Mouse (Mus musculus) heart, postnatal 0 days (tissue): Measurements from ENCODE around the gene Ghrl. TPM values are rescaled to one million over a fixed set of nuclear protein-coding genes. Genes with fewer than 3 reads are reported as not detected.
A peak's percentile ranks its signal among the peaks of the same experiment; 100 is the strongest.

ENCODE experiments used
- ATAC-seq: fragments of 200-750 bp; cut with Nextera tagmentation; 2 replicates; pipeline ENCODE4 v1.8.0; 2017; ENCODE audit warnings: low read depth, moderate number of reproducible peaks, moderate library complexity; ENCODE audit not compliant: insufficient read depth
- DNase-seq: peaks from one replicate; pipeline ENCODE4 v3.0.0-alpha.2; 2016; ENCODE audit warnings: low spot score
- H3K27ac ChIP-seq: fragments of 300-500 bp; sonication (generic); 2 replicates; pipeline ENCODE4 v1.5.1; 2014; ENCODE audit warnings: low read depth, mild to moderate bottlenecking
- H3K27me3 ChIP-seq: fragments of 300-500 bp; sonication (generic); 2 replicates; pipeline ENCODE4 v1.6.1; 2014; ENCODE audit warnings: low read length, mixed read lengths; ENCODE audit not compliant: control insufficient read depth, insufficient read depth
- H3K36me3 ChIP-seq: fragments of 300-500 bp; sonication (generic); replicated peaks from 2 replicates; pipeline ENCODE4 v1.6.1; 2014; ENCODE audit warnings: low read length, mixed read lengths; ENCODE audit not compliant: control insufficient read depth, insufficient read depth
- H3K4me1 ChIP-seq: fragments of 300-500 bp; sonication (generic); 2 replicates; pipeline ENCODE4 v1.6.1; 2014; ENCODE audit warnings: antibody characterized with exemption; ENCODE audit not compliant: control insufficient read depth, insufficient read depth
- H3K4me2 ChIP-seq: fragments of 300-500 bp; sonication (generic); 2 replicates; pipeline ENCODE4 v1.6.1; 2014; ENCODE audit warnings: low read depth, mild to moderate bottlenecking, low read length, moderate library complexity
- H3K4me3 ChIP-seq: fragments of 300-500 bp; sonication (generic); 2 replicates; pipeline ENCODE4 v1.5.1; 2014; ENCODE audit warnings: low read depth, low read length
- H3K9ac ChIP-seq: fragments of 300-500 bp; sonication (generic); replicated peaks from 2 replicates; pipeline ENCODE4 v1.6.1; 2014; ENCODE audit warnings: low read depth, low read length, mixed read lengths
- H3K9me3 ChIP-seq: fragments of 300-500 bp; sonication (generic); replicated peaks from 2 replicates; pipeline ENCODE4 v1.6.1; 2016; ENCODE audit warnings: low read length; ENCODE audit not compliant: control insufficient read depth
- CTCF ChIP-seq: IDR thresholded peaks from 2 replicates; pipeline ENCODE4 v1.5.1; 2016; ENCODE audit warnings: antibody characterized with exemption, control low read depth, low read depth
- EP300 ChIP-seq: IDR thresholded peaks from 2 replicates; pipeline ENCODE4 v1.6.1; 2016; ENCODE audit warnings: antibody characterized with exemption, low read depth
- WGBS: fragments of 180-500 bp; shearing (Covaris S2); extraction: QIAGEN DNeasy Blood & Tissue Kit; methylation state at CpG from one replicate; pipeline ENCODE4 v1.1.7; 2014; 5-methylcytosine and 5-hydroxymethylcytosine counted together
- polyA plus RNA-seq: library from polyadenylated mRNA; unstranded; fragments of >200 nt; fragmentation: Nextera tagmentation; extraction: Ambion mirVana; gene quantifications from 2 replicates; pipeline ENCODE4 v1.2.1, GENCODE M21; 2015
- total RNA-seq: library from RNA; depleted of rRNA; stranded (reverse); fragments of >200 nt; gene quantifications from 2 replicates; pipeline ENCODE4 v1.2.3, GENCODE M21; 2014; ENCODE audit warnings: low replicate concordance

The Ghrl gene
- total and polyA plus RNA-seq, 2 experiments from 2014 or later: not detected

DNA sequence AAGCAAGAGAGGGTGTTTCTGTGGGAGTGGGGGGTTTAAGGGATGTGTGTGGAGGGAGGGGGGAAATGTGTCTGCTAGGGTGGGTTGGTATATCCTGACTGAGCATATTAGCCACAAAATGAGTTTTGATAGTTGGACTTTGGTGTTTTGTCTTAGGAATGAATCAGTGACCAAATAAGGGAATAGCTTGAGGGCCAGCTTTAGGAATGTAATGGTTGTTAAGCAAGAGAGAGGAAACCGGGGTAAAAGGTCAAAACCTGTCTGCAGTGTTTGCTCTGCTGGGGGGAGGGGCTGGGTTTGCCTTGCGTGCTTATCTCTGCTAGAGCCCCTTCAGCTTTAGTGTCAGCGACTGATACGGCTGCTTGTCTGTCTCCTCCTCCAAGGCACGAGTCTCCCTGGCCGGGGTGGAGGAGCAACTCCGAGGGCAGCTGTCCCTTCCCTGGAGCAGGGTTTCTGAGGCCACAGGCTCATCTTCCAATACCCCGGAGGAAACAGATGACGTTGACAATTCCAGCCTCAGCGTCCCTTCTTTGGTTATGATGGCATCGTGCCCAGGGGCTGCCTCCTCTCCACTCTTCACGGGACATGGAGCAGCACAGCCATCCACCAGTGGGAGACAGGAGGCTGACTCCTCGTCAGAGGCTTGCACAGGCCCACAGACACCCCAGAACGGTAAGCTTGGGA lies 29.1 kb downstream of the Ghrl start:
- Histone ChIP-seq H3K9ac (peak overlapping the region; percentile 29), H3K36me3 (no peaks in the 10 kb centered on the region; the same call in 1 of the 2 replicates), H3K4me1 (peaks cover 13% of the 10 kb centered on the region; the same call in 1 of the 2 replicates), H3K4me3 (0 out of 2 replicates have a peak overlapping the region, but pooled peaks have one; percentile 9), H3K27ac (peak overlapping the region; percentile 81), H3K4me2 (peak overlapping the region; percentile 33), H3K27me3 (no peaks in the 10 kb centered on the region), H3K9me3 (no peaks in the 10 kb centered on the region)
- 0 out of 2 replicates have a peak, but pooled peaks have one; percentile 20 for TF ChIP-seq EP300
- no peak for TF ChIP-seq CTCF
- ATAC-seq: peak; percentile 76
- 2% methylated on average over 14 of the region's 14 CpGs for WGBS
- DNase-seq: peak; percentile 90

DNA sequence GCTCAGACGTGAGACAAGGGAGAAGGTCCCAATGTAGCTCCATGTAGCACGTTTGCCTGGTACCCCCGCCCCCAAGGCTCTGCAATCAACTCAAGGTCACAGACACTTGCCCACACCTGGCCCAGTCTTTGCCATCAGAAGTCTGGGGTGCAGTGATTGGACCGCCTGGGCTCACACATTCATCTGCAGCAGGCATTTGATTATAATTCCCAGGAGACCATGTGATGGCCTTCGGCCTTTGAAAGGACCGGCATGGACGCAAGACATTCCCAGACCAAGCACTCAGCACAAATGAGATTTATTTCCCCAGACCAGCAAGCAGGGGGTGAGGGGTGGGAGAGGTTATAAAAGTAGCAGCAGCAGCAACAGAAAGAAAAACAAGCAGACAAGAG lies 29.7 kb downstream of the Ghrl start:
- Histone ChIP-seq H3K36me3 (no peaks in the 10 kb centered on the region; the same call in 1 of the 2 replicates), H3K27ac (peak overlapping the region; percentile 81), H3K9ac (no peak overlapping the region; the same call in 1 of the 2 replicates), H3K27me3 (no peaks in the 10 kb centered on the region), H3K4me3 (no peak overlapping the region), H3K4me2 (no peak overlapping the region), H3K9me3 (no peaks in the 10 kb centered on the region), H3K4me1 (peaks cover 13% of the 10 kb centered on the region; the same call in 1 of the 2 replicates)
- WGBS: 23% methylated on average over 7 of the region's 7 CpGs
- TF ChIP-seq CTCF: no peak
- peak; percentile 34 for ATAC-seq
- no peak for DNase-seq

DNA sequence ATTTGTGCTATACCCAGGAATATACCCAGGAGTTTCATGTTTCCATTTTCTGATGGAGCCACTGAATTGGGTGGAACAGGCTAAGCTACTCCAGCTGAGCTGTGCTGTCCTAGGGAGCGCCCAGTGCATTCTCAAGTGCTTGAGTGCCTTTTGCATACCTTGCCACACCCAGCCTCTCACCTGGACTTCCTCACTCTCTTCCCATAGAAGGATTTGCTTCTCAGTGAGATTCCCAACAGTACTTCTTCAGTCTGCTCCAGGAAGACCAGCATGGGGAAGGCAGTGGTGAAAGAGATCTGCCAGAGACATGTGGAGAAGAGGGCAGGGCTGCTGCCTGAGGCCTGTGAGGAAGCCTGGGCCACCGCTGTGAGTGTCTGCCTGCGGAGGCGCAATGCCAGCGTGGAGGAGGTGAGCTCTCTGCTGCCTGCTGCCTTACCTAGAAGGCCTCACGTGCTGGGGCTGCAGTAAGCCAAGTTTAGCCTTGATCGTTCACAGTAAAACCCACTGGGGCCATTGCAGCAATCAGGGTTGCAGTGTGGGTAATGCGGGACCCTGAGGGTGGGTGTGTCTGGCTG lies 33.0 kb downstream of the Ghrl start:
- no peak for TF ChIP-seq EP300
- TF ChIP-seq CTCF: no peak
- H3K9ac ChIP-seq: no peak overlapping the region
- no peak overlapping the region for H3K4me2 ChIP-seq

DNA sequence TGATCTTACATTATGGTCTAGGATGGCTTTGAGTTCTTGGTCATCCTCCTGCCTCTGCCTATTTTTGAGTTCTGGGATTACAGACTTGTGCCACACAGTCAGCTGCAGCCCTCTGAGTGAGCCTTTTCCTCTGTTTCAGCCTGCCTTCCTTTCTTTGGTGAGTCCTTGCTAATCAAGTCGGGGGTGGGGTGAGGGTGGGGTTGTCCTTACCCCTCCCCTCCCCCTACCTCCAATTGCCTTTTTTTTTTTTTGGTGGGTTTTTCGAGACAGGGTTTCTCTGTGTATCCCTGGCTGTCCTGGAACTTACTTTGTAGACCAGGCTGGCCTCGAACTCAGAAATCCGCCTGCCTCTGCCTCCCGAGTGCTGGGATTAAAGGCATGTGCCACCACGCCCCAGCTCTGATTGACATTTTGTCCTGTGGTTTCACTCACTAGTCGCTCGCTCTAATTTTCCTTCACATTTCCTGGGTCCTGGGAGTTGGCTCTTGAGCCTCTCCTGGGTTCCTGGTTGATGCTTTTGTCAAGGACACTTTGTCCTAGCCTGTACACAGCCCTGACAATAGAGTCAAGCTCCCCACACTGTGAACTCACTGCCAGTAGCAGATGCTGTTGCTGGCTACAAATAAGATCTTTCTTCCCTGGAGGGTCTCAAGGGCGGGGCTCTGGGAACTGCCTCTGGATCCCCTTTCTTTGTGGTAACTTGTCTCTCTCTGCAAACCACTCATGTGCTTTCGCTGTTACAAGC lies 36.4 kb downstream of the Ghrl start:
- Histone ChIP-seq H3K9ac (no peak overlapping the region), H3K4me3 (no peak overlapping the region), H3K4me1 (no peaks in the 10 kb centered on the region), H3K9me3 (no peaks in the 10 kb centered on the region), H3K36me3 (no peaks in the 10 kb centered on the region; the same call in 1 of the 2 replicates), H3K4me2 (no peak overlapping the region), H3K27me3 (no peaks in the 10 kb centered on the region), H3K27ac (no peak overlapping the region)
- TF ChIP-seq CTCF (no peak), EP300 (no peak)
- DNase-seq (no peak), ATAC-seq (no peak)
- 85% methylated on average over 9 of the region's 10 CpGs for WGBS

More for the DNA sequence above, 33.0 kb downstream of the Ghrl start:
- Histone ChIP-seq H3K4me1 (peaks cover 13% of the 10 kb centered on the region; the same call in 1 of the 2 replicates), H3K36me3 (no peaks in the 10 kb centered on the region; the same call in 1 of the 2 replicates), H3K9me3 (no peaks in the 10 kb centered on the region), H3K27ac (no peak overlapping the region), H3K4me3 (no peak overlapping the region), H3K27me3 (no peaks in the 10 kb centered on the region)
- no peak for ATAC-seq
- DNase-seq: no peak
- WGBS: 55% methylated on average over 8 of the region's 8 CpGs

DNA sequence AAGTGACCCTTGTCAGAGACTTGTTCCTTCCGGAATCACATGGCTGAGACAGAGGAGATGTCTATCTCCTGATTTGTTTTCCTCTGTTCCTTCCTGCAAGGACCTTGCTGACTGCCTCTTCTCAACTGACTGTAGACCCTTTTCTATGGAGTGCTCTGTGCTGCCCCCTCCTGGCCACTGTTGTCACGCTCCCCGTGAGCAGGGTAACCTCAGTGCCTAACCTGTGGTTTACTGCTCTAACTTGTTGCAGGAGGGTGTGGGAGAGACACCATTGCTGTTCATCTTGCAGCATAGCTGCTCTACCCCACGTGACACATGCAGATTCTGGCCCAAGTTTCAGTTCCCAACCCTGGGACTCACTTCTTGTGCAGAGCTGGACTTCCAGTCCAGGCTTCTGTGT lies 38.4 kb downstream of the Ghrl start:
- TF ChIP-seq CTCF (peak; percentile 91), EP300 (no peak)
- WGBS: 21% methylated on average over 4 of the region's 4 CpGs
- DNase-seq (peak; percentile 58), ATAC-seq (peak; percentile 82)
- Histone ChIP-seq H3K27me3 (no peaks in the 10 kb centered on the region), H3K4me3 (no peak overlapping the region), H3K9me3 (no peaks in the 10 kb centered on the region), H3K9ac (no peak overlapping the region), H3K4me2 (no peak overlapping the region), H3K4me1 (no peaks in the 10 kb centered on the region), H3K27ac (no peak overlapping the region), H3K36me3 (no peaks in the 10 kb centered on the region; the same call in 1 of the 2 replicates)
